Mouse (Mus musculus): ENCODE measurements at regions not wholly inside any gene's neighbourhood (a gene's known extent, or its start where the extent isn't known, plus 50 kb on each side); places are given as distances from the start of the nearest gene placed in this dataset.

GRCm38 (mm10) chr11:20898558-20898957 is 67.7 kb upstream of the Lgalsl start:
- no peaks in the 10 kb centered on the region for H3K27me3 ChIP-seq (ENCODE audit: control insufficient read depth, insufficient read depth, low read length)
- no peaks in the 10 kb centered on the region for H3K36me3 ChIP-seq (ENCODE audit: control insufficient read depth, insufficient read depth, low read length)
- WGBS = 35% methylated on average over 4 of the region's 4 CpGs
- H3K4me1 ChIP-seq (ENCODE audit: control insufficient read depth, insufficient read depth, insufficient read length, low read length) = peaks cover 24% of the 10 kb centered on the region
- peak overlapping the region; percentile 20 for H3K4me3 ChIP-seq (ENCODE audit: low read depth, low read length)
- peak overlapping the region; percentile 51 for H3K27ac ChIP-seq (ENCODE audit: insufficient read depth, low read depth, low read length)
- no peak for TF ChIP-seq POLR2A (IDR thresholded peaks at IDR 0.05; ENCODE audit: low read depth, low read length)
- TF ChIP-seq CTCF (IDR thresholded peaks at IDR 0.05; ENCODE audit: extremely low read depth, insufficient read length, insufficient replicate concordance, low read depth, low read length) = no peak

DNA sequence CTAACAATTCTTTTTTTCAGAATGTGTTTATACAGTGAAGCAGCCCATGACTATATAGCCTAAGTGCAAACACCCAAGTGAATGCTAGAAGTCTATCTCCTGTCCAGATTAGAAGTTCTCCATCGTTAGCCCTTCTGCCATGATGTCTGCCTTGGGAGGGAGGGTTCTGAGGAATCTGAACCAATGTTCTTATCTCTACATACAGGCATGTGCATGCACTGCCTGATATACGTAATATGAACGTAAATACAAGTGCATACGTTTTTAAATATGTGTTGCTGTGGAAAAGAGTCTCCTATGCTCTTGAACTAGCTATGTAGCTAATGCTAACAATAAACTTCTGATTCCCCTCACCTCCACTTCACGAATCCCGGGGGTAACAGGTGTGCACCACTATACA is 68.9 kb upstream of the Lgalsl start:
- Histone ChIP-seq H3K27ac (ENCODE audit: insufficient read depth, low read depth, low read length) (no peak overlapping the region), H3K27me3 (ENCODE audit: control insufficient read depth, insufficient read depth, low read length) (no peaks in the 10 kb centered on the region), H3K36me3 (ENCODE audit: control insufficient read depth, insufficient read depth, low read length) (no peaks in the 10 kb centered on the region), H3K4me1 (ENCODE audit: control insufficient read depth, insufficient read depth, insufficient read length, low read length) (peaks cover 24% of the 10 kb centered on the region), H3K4me3 (ENCODE audit: low read depth, low read length) (no peak overlapping the region)
- WGBS = 91% methylated on average over 6 of the region's 6 CpGs
- no peak for TF ChIP-seq POLR2A (IDR thresholded peaks at IDR 0.05; ENCODE audit: low read depth, low read length)
- TF ChIP-seq CTCF (IDR thresholded peaks at IDR 0.05; ENCODE audit: extremely low read depth, insufficient read length, insufficient replicate concordance, low read depth, low read length) = no peak

DNA sequence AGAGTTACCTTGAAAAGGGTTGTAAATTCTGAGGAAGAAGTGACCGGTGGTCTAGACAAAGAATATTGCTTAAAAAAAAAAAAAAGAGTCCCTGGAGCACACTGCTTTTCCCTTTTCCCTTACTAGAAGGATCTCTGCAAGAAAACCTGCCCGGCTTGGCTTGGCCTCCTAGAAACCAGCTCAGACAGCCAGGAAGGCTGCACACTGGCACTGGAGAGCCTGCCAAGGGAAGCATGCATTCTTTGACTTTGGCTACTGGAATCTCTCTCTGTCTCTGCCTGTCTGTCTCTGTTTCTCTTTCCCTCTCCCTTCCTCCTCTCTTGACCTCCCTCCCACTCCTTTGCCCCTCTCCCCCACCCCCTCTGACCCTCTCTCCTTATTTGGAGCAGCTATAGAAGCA is 71.1 kb upstream of the Lgalsl start:
- WGBS = 48% methylated on average over 2 of the region's 2 CpGs
- peaks cover 14% of the 10 kb centered on the region for H3K4me1 ChIP-seq (ENCODE audit: control insufficient read depth, insufficient read depth, insufficient read length, low read length)
- H3K27me3 ChIP-seq (ENCODE audit: control insufficient read depth, insufficient read depth, low read length) = no peaks in the 10 kb centered on the region
- no peak overlapping the region for H3K27ac ChIP-seq (ENCODE audit: insufficient read depth, low read depth, low read length)
- no peaks in the 10 kb centered on the region for H3K36me3 ChIP-seq (ENCODE audit: control insufficient read depth, insufficient read depth, low read length)
- TF ChIP-seq CTCF (IDR thresholded peaks at IDR 0.05; ENCODE audit: extremely low read depth, insufficient read length, insufficient replicate concordance, low read depth, low read length) (no peak), POLR2A (IDR thresholded peaks at IDR 0.05; ENCODE audit: low read depth, low read length) (no peak)
- no peak overlapping the region for H3K4me3 ChIP-seq (ENCODE audit: low read depth, low read length)

DNA sequence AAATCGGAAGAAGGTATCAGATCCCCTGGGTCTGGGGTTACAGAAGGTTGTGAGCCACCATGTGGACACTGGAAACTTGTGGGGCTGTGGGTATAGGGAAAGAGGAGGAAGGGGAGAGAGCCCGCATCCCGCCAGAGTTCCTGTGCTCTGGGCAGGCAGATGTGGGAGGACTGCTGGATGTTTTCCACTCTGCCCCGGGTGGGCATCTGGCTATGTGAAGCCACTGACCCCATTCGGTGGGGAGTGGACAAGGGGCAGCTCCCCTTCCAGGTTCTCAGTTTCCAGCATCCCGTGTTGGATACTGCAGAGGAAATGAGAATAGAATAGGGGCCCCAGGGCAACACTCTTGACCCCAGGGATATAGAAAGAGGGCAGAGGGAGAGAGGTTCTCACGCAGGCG is 72.1 kb upstream of the Lgalsl start:
- 88% methylated on average over 8 of the region's 8 CpGs for WGBS
- H3K27me3 ChIP-seq (ENCODE audit: control insufficient read depth, insufficient read depth, low read length) = no peaks in the 10 kb centered on the region
- H3K4me3 ChIP-seq (ENCODE audit: low read depth, low read length) = no peak overlapping the region
- peaks cover 11% of the 10 kb centered on the region for H3K4me1 ChIP-seq (ENCODE audit: control insufficient read depth, insufficient read depth, insufficient read length, low read length)
- no peak overlapping the region for H3K27ac ChIP-seq (ENCODE audit: insufficient read depth, low read depth, low read length)
- no peaks in the 10 kb centered on the region for H3K36me3 ChIP-seq (ENCODE audit: control insufficient read depth, insufficient read depth, low read length)
- TF ChIP-seq POLR2A (IDR thresholded peaks at IDR 0.05; ENCODE audit: low read depth, low read length) (no peak), CTCF (IDR thresholded peaks at IDR 0.05; ENCODE audit: extremely low read depth, insufficient read length, insufficient replicate concordance, low read depth, low read length) (no peak)

DNA sequence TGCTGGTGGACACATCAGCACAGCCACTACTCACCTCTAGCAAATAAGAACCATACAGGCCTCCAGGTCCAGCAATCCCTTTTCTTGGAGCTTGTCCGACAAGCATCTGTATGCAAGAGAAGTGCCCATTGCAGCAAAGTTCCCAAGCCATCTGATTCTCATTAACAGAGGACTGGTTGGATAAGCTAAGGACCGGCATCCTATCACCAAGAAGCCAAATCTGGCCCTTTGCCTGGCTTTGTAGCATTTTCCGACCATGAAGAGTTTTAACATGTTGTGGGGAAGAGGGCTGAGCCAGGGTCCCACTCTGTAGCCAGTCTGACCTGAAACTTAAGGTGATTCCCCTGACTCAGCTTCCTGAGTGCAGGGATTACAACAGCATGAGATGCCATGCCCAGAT is 77.1 kb upstream of the Lgalsl start:
- WGBS = 70% methylated on average over 3 of the region's 3 CpGs
- no peaks in the 10 kb centered on the region for H3K36me3 ChIP-seq (ENCODE audit: control insufficient read depth, insufficient read depth, low read length)
- H3K4me1 ChIP-seq (ENCODE audit: control insufficient read depth, insufficient read depth, insufficient read length, low read length) = no peaks in the 10 kb centered on the region
- TF ChIP-seq CTCF (IDR thresholded peaks at IDR 0.05; ENCODE audit: extremely low read depth, insufficient read length, insufficient replicate concordance, low read depth, low read length) (no peak), POLR2A (IDR thresholded peaks at IDR 0.05; ENCODE audit: low read depth, low read length) (no peak)
- H3K4me3 ChIP-seq (ENCODE audit: low read depth, low read length) = no peak overlapping the region
- no peaks in the 10 kb centered on the region for H3K27me3 ChIP-seq (ENCODE audit: control insufficient read depth, insufficient read depth, low read length)
- no peak overlapping the region for H3K27ac ChIP-seq (ENCODE audit: insufficient read depth, low read depth, low read length)

DNA sequence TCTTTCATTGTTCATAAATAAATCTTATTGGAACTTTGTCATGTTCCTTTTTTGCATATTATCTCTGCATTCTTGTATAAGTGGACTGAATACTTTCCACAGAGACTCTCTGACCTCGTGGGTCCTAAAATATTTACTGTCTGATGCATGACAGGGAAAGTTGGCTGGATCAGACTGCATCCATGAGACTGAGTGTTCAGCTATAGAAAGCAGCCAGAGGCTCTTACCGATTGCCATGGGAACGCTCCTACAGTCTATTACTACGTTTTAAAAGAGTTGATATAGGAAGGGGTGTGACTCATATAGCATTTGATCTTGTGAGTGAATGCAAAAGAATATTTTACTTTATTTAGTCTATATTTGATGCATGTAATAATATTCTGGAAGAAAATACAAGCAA is 77.6 kb upstream of the Lgalsl start:
- no peaks in the 10 kb centered on the region for H3K27me3 ChIP-seq (ENCODE audit: control insufficient read depth, insufficient read depth, low read length)
- WGBS = 65% methylated on average over 4 of the region's 4 CpGs
- no peaks in the 10 kb centered on the region for H3K4me1 ChIP-seq (ENCODE audit: control insufficient read depth, insufficient read depth, insufficient read length, low read length)

DNA sequence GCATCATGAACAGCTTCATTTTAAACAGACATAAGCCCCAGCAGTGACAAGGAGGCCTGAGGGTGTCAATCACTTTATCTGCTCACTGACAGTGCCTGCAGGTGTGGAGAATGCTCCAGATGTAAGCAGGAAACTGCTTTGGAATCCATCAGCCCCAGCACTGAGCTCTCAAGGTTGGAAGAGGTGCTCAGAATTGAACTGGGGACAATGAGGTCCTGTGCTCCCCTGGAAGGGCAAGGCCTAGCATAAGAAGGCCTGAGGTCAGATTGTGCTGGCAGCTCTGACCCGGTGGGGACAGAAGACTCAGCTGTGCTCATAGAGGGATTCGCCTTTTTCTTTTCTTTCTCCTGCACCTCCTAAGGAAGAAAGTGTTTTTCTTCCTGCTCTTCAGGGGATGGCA is 82.2 kb upstream of the Lgalsl start:
- TF ChIP-seq CTCF (IDR thresholded peaks at IDR 0.05; ENCODE audit: extremely low read depth, insufficient read length, insufficient replicate concordance, low read depth, low read length) (no peak), POLR2A (IDR thresholded peaks at IDR 0.05; ENCODE audit: low read depth, low read length) (no peak)
- WGBS = 81% methylated on average over 2 of the region's 2 CpGs

More for the DNA sequence above, 77.6 kb upstream of the Lgalsl start:
- Histone ChIP-seq H3K4me3 (ENCODE audit: low read depth, low read length) (no peak overlapping the region), H3K27ac (ENCODE audit: insufficient read depth, low read depth, low read length) (no peak overlapping the region), H3K36me3 (ENCODE audit: control insufficient read depth, insufficient read depth, low read length) (no peaks in the 10 kb centered on the region)
- TF ChIP-seq CTCF (IDR thresholded peaks at IDR 0.05; ENCODE audit: extremely low read depth, insufficient read length, insufficient replicate concordance, low read depth, low read length) (no peak), POLR2A (IDR thresholded peaks at IDR 0.05; ENCODE audit: low read depth, low read length) (no peak)

More for the DNA sequence above, 82.2 kb upstream of the Lgalsl start:
- Histone ChIP-seq H3K27me3 (ENCODE audit: control insufficient read depth, insufficient read depth, low read length) (no peaks in the 10 kb centered on the region), H3K36me3 (ENCODE audit: control insufficient read depth, insufficient read depth, low read length) (no peaks in the 10 kb centered on the region), H3K27ac (ENCODE audit: insufficient read depth, low read depth, low read length) (no peak overlapping the region), H3K4me1 (ENCODE audit: control insufficient read depth, insufficient read depth, insufficient read length, low read length) (0 out of 2 replicates have a peak, but pooled peaks cover 2% of the 10 kb centered on the region), H3K4me3 (ENCODE audit: low read depth, low read length) (no peak overlapping the region)
